Mouse (Mus musculus): ENCODE data around the gene Nexn.
"Not testable (repeated sequence)": the region's sequence is repeated elsewhere in the genome, so short reads cannot be mapped to it uniquely, and the experiment has no call there.

Nexn gene

DNA sequence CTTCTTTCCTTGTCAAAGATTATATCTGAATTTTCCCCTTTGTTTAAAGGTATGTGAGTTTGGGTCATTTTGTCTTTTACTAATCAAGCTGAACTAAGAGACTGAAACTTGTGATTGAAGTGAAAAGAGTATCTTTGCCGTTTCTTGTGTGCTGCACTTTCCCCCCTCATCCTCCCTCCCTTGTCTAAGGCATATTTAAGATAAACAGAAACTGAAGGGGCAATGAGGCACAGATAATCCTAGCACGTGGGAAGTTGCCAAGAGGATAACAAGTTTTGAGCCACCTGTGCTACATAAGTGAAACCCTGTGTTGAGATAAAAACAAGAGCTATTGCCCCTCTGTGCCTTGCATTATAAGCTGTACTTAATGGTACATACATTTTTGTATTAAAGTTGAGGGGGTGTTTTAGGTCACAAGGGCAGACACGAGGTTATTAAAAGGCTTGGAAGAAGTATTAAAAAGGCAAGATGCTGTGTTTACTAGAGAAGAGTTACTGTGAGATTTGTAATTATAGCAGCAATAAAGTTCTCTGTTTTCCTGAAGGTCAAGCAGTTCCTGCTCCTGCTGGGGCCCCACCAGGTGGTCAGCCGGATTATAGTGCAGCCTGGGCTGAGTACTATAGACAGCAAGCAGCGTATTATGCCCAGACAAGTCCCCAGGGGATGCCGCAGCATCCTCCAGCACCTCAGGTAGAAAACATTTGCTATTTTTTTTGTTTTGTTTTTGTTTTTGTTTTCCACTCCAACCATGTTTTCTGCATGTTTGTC, 34.6 kb downstream of the Nexn start:
- no peak for DNase-seq

DNA sequence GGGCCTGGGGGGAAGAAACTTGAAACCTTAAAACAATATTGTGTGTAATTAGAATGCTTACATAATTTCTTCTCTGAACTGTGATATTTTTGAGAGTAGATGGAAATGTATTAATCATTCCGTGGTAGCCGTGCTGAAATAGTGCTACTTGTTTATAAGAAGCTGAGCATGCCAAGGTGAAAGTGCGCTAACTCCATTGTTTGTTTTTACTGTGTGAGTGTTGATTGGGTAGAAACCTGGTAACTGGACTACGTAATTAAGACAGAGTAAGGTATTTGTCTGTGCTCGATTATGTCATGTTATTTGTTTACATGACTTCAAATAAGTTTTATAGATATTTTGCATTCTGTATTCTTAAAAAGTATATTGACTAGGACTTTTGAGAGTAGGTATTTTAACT, 36.9 kb downstream of the Nexn start:
- no peak for DNase-seq

DNA sequence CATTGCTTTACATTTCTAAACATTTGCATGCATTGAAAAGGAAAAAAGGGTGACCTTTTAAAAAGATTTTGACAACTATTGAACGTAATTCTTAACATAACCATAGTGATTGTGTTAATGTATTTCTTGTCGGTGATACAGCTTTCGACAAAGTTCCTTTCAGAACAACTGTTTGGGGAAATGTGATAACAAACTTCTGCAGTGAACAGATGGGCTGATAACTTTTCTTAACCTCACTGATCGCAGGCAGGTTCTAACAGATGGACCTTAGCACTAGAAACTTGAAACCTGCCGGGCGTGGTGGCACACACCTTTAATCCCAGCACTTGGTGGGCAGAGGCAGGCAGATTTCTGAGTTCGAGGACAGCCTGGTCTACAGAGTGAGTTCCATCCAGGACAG, 37.3 kb downstream of the Nexn start:
- DNase-seq: no peak

DNA sequence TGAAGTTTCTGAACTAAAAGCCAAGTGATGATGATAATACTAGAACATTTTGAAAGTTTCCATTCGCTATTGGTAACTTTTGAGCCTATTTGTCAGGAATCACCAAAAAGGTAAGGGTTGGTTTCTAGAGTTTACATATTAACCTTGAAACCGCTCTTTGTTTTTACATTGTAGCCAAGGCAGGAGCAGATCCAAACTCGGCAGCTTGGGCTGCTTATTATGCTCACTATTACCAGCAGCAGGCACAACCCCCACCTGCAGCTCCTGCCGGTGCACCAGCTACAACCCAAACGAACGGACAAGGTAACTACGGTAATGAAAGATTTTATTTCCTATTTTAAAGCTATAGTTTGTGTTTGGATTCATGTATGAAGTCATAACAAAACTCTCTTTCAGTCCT, 40.2 kb downstream of the Nexn start:
- DNase-seq: no peak

DNA sequence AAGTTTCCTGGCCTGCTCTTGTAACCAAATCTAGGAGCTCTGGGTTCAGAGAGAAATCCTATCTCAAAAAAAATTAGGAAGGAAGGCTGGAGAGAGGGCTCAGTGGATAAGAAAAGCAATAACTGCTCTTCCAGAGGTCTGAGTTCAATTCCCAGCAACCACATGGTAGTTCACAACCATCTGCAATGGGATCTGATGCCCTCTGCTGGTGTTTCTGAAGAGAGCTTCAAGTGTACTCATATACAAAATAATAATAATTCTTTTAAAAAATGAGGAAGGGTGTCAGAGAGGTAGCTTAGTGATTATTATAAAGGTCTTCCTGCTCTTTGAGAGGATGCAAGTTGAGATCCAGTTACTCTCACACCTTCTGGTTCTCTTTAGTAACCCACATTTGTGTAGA, 41.2 kb downstream of the Nexn start:
- DNase-seq: no peak

DNA sequence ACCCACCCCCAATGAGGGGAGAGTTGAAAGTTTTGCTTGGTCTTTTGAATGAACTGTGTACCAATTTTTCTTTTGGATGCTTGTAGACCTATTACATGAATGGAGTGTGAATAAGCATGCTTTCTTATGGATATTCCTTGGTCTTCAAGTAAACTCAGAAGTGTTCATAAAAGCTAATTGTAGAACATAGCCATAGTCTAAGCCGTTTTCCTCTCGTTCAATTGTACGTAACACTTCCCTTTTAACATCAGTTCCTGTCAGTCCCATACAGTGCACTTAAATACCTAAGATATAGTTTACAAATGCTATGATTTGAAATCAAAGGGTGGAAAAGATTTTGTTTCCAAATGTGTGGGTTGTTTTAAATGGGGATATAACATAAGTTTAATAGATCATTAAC, 52.7 kb downstream of the Nexn start:
- DNase-seq: no peak

DNA sequence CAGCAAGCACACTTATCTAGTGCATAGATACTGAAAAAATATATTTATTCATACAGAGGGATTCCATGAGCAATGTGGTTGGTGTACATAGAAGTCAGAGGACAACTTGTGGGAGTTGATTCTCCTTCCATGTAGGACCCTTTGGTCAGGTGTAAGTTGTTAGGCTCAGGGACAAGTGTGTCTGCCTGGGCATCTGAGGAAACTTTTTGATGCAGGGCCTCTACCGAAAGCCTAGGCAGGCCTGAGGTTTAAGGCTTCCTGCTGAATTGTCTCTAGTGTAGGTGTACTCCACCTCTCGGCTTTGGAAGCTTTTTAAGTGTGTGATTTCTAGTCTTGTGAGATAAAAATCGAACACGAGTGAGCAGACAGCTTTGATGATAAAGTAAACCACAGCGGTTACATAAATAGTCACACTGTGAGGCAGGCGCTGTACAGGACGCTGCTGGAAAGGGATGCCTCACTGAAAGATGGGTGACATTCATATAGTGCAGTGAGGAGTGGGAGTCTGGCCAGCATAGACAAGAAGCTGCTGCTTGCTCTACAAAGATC, 54.3 kb downstream of the Nexn start:
- no peak for DNase-seq

DNA sequence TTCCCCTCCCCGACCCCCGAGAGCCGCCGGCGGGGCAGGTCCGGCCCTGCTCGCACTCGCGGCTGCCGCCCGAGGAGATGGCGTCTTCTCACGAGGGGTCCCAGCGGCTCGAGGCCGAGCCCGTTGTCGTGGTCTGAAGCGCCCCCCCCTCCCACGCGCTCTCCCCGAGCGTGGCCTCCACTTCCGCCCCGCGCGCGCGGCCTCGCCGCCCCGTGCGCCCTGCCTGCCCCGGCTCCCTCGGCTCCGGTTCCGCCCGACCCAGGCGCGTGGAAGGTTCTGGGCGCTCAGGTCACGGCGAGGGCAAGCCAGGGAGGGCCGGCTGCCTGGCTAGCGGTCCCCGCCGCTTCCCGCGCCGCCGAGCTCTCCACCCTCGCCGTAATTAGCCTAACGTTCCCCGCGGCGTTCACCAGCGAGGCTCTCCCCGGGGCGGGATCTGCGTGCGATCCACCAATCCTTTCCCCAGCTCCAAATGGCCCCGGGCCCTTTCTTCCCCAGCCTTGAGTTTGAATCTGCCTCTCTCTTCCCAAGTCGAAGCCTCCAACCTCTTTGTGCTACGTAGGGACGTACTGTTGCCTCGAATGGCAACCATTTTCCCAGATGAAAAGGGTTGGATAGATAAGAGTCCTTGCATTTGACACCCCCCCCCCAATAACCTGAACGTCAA, 55.3 kb downstream of the Nexn start:
- DNase-seq: peak; percentile 71

DNA sequence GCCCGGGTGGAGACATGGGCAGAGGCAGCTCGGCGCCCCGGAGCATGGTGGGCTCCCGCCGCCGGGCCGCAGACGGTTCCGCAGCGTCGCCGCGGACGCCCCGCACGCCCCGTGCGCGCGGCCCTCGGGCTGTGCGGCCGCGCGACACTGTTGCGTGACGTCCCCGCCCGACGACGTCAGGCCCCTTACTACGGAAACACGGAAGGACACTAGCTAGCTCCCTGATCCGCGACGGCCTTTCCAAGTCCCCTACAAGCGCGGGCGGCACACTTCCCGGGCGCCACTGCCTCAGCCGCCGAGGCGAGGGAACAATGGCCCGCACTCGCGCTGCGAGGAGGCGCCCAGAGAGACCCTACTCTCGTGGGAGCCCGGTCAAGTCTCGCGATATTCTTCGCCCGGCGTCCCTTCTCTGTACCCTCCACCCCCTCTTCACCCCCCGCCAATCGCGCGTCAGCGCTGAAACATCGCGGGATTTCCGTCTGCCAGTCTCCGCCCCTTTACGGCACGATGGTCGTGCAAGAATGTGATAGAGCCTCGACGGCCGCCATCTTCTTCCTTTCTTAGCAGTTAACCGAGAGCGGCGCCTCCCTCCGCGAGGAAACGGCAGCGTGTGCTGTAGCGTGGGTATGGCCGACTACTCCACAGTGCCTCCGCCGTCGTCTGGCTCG, 56.0 kb downstream of the Nexn start, which contains the start of the genes Dnajb4 and Fubp1:
Gene Dnajb4 (minus strand): TSS at position 336 of the 668 bp plus-strand sequence.
Gene Fubp1 (plus strand): TSS at position 456 of the 668 bp plus-strand sequence.
- DNase-seq: peak; percentile 99

DNA sequence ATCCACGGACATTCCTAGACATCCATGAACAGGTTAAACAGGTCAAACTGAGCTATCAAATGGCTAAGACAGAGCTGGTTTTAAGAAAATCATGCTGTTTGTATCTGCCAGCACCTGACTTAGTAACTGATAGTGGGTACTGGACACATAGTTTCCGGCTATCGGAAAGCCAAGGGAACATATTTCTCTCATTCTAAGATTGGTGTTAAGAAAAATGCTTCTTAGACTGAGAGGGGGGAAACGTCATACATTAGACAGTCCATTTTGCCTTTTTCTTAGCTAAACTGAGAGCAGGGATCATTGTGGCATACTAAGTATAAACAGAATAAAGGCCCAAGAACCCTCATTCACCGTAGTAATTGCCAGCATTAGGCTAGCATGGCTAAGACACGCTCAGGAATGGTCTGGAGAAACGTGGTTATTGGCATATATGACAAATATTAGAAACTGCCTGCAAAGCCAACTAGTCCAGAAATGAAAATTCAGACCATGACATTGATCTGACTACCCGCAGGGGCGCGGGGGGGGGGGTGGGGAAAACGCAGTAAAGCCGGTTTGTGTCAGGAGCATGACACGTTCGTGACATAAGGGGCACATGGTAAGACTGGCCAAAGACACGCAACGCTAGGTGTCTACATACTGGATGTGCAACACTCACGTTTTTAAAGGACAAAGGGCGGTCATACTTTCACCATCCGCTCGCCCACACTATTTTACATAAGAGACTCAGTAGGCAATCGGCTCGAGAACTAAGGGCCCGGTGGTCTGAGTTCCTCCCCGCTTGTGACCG, 56.8 kb downstream of the Nexn start:
- peak; percentile 80 for DNase-seq

DNA sequence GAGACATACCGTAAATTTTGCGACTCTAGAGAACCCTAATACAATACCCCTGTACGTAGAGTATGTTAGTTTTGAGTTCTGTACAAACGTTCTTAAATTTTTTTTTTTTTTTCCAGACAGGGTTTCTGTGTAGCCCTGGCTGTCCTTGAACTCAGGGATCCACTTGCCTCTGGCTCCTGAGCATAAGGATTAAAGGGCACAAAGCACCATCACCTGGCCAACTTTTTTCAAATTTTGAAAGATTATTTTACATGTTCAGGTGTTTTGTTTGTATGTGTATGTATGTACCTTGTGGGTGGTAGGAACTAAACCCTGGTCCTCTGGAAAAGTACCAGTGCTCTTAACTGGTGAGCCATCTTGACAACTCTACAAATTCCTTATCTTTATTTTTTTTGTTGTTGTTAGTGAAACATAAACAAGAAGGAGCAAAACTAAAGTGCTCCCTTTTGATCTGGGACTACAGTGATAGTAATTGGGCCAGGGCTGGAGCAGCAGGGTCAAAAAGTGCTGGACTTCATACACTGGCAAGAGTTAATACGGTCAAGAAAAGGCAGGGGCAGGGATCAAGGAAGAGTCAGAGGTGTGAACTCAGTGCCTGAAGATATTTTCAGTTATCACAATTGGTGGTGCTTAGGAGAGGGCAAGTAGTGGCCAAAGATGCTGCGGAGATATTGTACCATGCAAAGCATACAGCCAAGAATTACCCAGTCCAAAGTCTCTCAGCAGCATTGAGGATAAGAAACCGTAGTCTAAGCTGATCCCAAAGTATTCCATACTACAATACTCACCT, 57.9 kb downstream of the Nexn start:
- no peak for DNase-seq

DNA sequence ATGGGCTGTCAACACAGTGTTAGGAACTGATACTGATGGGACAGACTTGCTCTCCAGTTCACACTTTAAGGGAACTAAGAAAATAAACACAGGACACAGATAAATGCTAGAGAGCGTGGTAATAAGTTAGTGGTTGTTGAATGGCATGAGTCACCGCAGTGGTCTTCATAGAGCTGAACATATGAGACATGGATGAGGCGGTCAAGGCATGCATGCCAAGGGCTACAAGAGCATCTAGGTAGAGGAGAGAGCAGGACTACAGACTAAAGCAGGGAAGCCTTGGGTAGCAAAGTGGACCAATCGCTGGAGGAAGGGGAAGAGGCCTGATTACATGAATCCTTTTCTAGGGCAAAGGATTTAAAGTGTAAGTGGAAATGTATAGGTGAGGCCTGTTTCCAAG, 59.0 kb downstream of the Nexn start:
- DNase-seq: no peak

DNA sequence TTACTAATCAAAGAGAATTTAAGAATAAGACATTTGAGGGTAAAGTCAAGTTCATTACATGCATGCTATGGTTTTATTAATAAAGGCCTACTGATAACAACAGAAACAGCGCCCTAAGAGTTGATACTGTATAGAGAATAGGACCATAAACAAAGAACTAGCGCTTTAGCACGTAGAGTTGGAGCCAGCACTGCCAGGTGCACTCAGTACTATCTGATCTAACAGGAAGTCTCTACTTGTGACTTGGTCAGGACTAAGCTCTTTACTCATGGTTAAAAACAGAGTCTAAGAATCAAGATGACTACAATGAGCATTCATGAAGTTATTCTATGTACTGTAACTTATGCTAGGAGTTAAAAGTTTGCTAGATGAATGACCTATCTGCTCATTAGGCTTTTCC, 61.6 kb downstream of the Nexn start:
- no peak for DNase-seq

DNA sequence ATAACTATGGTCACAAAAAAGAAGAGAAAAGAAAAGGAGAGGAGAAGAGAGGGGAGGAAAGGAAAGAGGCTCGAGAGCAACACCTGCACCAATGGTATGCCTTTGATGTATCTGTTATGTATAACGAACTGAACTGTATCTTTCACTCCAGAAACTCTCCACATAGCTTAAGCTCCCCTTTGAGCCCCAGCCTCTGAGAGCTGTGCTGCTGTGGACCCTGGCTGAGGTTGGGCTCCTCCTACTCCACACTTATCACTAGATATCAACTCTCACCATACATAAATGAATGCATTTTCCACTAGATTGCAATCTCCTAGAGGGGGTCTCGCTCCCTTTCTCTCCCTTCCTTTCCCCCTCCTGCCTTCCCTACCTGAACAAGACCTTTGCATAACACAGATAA, 62.2 kb downstream of the Nexn start:
- DNase-seq: no peak

DNA sequence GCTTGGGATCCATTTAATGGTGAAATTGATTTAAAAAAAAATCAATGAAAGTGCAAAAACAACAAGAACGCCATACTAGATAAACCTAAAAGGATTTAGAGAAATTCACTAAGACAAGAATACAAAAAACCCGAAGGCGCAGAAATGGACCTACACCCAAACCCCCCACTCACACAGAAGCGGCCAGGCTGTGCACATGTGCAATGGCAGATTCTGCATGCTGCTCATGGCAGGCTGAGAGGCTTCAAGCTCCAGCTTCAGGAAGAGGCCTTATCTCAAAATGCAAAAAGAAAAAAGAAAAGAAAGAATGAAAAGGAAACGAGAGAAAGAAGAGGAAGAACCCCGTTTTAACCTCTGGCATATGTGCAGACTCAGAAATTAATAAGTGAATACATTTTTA, 62.7 kb downstream of the Nexn start:
- DNase-seq: no peak

DNA sequence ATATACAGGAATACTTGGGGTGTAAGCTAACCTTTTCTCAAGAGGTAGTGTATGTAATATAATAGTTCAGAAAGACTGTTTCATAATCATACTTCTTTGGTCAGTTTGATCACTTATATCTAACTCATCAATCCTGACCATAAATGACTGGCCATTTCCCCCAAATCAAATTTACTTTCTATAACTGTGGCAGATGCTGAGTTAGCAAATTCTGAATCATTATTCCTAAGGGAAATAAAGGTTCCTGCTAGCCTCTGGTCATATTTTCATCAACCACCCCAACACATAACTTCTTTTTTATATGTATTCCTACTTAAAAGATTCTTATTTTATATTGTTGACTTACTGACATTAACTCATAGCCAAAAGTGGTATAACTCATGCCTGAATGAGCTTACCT, 63.2 kb downstream of the Nexn start:
- DNase-seq: no peak

DNA sequence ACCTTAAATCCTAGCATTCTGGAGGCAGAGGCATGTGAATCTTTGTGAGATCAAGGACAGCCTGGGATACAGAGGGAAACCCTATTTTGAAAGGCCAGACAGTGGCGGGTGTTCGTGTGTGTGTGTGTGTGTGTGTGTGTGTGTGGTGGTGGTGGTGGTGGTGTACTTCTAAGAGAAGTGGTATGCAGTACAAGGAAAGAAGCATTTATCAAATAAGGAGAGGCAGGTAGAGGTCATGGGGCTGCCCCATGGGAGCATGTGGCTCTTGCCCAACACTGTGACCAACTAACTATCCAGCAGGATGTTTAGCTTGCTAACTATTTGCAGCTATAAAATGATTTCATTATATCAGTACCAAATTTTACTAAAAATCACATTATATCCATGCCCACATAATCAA, 64.5 kb downstream of the Nexn start:
- DNase-seq: no peak

DNA sequence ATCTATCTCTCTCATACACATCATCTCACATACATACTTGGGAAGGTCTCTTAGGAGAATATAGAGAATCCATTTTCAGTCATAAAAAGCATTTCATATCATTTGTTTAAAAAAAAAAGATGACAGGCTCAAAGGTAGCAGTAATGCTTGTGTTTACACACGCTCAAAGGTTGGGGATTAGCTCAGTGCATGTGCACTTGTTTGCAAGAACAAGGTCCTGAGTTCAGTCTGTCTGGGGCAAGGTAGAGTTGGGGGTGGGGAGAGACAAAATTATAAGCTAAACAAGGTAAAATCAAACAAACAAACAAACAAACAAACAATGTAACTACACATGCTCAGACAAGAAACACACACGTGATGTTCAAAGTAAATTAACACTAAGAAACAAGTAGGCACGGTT, 65.0 kb downstream of the Nexn start:
- no peak for DNase-seq

DNA sequence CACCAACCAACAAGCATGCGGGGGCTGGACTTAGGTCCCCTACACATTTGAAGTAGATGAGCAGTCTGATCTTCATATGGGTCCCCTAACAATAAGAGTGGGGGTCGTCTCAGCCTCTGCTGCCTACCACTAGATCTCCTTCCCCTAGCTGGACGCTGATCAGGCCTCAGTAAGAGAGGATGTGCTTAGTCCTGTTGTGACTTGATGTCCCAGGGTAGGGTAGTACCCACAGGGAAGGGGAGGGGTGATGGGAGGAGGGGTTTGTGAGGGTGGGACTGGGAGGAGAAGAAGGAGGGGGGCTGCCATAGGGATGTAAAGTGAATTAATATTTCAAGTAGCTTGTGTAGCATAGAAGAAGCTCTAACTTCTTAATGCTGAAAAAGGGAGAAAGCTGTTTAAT, 67.0 kb downstream of the Nexn start:
- no peak for DNase-seq

DNA sequence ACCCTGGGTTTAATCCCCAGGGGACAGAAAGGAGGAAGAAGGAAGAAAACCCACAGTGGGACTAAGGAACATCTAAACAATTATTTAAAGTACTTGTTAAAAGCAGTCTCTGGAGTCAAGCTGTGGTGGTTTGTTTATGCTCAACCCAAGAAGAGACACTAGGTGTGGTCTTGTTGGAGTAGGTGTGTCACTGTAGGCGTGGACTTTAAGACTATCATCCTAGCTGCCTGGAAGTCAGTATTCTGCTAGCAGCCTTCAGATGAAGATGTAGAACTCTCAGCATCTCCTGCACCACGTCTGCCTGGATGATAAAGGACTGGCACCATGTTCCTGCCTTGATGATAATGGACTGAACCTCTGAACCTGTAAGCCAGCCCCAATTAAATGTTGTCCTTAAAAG, 68.9 kb downstream of the Nexn start:
- DNase-seq: not testable (repeated sequence)

DNA sequence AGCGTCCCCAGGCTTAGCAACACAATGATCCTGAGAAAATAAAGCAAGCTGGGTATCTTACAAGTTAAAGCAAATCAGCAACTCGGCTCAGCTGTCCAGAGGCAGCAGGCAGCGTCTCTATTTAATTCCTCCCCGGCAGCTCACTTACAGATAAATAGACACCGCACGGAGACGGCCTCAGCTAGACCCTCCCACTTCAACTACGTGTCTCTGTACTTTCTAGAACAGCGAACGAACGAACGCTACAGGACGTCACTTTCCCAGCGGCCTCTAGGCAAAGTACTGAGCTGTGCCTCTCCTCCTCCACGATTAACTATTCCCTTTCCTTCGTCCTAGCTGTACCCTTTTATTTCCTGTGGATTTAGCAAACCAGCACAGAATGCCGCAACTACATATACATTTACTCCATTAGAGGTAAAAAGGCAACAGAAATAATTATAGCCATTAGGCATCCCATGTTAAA, 72.5 kb downstream of the Nexn start:
- peak; percentile 90 for DNase-seq

DNA sequence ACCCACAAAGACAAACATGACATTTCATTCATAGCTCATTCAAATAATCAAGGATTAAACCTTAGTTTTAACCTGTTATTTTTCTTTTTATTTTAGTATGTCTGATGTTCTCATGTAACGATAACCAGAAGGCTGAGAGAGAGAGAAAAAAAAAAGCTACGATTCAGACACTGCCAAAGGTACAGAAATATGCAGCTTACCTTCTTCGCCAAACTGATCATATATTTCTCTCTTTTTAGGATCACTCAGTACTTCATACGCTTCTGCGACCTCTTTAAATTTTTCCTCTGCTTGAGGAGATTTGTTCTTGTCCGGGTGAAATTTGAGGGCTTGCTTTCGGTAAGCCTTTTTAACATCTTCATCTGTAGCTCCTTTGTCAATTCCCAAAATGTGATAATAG, 73.0 kb downstream of the Nexn start:
- no peak for DNase-seq
